Mouse (Mus musculus) erythroblast, embryonic 14.5 days (primary cell): ENCODE results near the gene Lysmd2. TPM values are rescaled to one million over a fixed set of nuclear protein-coding genes. Genes with fewer than 3 reads are reported as not detected.
"Not testable (repeated sequence)": the region's sequence is repeated elsewhere in the genome, so short reads cannot be mapped to it uniquely, and the experiment has no call there.

ENCODE experiments used
- H3K27me3 ChIP-seq: 2 replicates; pipeline ENCODE4 v1.6.1; 2012; ENCODE audit warnings: inconsistent platforms; ENCODE audit not compliant: control insufficient read depth
- H3K36me3 ChIP-seq: 2 replicates; pipeline ENCODE4 v1.6.1; 2012; ENCODE audit warnings: mild to moderate bottlenecking, inconsistent platforms; ENCODE audit not compliant: control insufficient read depth
- H3K4me1 ChIP-seq: 2 replicates; pipeline ENCODE4 v1.6.1; 2012; ENCODE audit warnings: inconsistent platforms; ENCODE audit not compliant: control insufficient read depth
- H3K4me3 ChIP-seq: replicated peaks from 2 replicates; pipeline ENCODE3; 2012; ENCODE audit warnings: moderate library complexity, mild to moderate bottlenecking, inconsistent platforms
- H3K9me3 ChIP-seq: 2 replicates; pipeline ENCODE4 v1.6.1; 2012; ENCODE audit warnings: low read length, inconsistent platforms, mixed read lengths; ENCODE audit not compliant: control insufficient read depth
- GATA1 ChIP-seq: IDR thresholded peaks from 2 replicates; pipeline ENCODE4 v1.6.1; 2012; ENCODE audit warnings: low read length, inconsistent platforms, mixed read lengths
- TAL1 ChIP-seq: IDR thresholded peaks from 3 replicates; pipeline ENCODE4 v1.6.1; 2012; ENCODE audit warnings: low read length, inconsistent platforms, mixed read lengths
- polyA plus RNA-seq: library from polyadenylated mRNA; stranded (reverse); fragments of >175 nt; gene quantifications from 2 replicates; pipeline ENCODE4 v1.2.3, GENCODE M21; 2012

Gene Lysmd2
- polyA plus RNA-seq, 1 experiment = not detected

DNA sequence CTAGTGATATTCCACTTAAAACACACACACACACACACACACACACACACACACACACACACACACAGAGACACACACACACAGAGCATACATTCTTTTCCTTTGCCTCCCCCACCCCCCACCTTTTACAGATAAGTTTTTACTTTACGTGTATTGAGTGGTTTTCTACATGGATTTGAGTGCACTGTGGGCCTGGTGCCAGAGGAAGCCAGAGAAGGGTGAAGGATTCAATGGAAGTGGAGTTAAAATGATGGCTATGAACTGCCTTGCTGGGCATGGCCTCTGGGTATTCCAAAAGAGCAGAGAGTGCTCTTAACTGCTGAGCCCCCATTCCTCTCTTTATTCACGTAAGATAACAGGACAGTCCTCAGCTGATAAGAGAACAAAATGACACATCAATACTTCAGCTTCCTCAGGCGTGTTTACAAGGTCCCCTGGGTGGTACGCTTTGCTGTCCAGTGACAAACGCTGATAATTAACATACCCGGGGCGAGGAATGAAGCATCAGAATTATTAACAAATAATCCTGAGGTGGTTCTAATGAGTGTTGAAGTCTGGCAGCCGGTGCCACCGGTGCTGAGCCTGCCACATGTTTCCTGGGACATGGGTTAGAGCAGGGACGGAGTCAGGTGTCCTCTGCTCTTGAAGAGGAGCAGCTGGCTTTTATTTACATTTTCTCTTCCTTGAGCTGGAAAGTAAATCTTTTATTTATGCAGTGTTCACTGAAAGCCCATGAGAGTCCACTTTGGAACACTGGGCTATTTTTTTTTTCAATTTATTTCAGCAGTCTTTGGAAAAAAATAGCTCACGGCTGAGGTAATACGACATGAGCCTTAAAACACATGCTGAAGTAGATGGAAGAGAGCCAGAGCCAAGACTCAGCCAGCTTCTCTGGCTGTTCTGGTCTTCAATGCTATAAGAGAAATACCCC lies 28.7 kb downstream of the Lysmd2 start:
- Histone ChIP-seq H3K9me3 (no peaks in the 10 kb centered on the region), H3K27me3 (no peaks in the 10 kb centered on the region), H3K4me1 (no peaks in the 10 kb centered on the region), H3K36me3 (no peaks in the 10 kb centered on the region), H3K4me3 (no peak overlapping the region)
- no peak for TF ChIP-seq GATA1
- TF ChIP-seq TAL1 = no peak

DNA sequence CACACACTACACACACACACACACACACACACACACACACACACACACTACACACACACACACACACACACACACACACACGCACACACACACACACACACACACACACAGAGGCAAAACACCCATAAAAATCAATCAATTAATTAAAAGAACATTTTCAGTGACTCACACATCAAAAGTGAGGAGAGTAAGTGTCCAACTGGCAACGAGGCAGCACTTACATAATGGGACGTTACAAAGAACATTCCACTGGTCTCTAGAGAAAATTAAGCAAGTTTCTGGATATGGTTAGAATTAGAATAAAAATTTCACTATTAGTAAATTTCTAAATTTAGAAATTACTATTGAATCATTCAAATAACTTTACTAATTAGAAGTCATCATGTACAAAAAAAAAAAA lies 30.9 kb downstream of the Lysmd2 start:
- not testable (repeated sequence) for H3K4me3 ChIP-seq, H3K4me1 ChIP-seq, H3K27me3 ChIP-seq, H3K9me3 ChIP-seq, H3K36me3 ChIP-seq

DNA sequence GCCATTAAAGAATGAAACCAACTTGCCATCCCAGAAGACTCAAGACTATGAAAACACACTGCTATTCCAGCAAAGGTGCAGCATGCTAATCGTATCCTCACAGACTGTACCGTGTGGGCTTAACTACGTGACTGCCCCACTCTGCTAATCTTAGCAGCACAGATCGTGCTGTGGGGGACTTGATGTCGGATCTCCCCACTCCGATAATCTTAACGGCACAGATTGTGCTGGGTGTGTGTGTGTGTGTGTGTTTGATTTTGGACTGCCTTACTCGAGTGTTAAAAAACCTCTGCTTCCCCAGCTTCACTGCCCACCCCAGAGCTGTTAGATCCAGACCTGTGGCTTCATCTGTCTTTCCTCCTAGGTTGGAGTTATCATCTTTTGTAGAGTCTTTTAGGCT lies 35.4 kb downstream of the Lysmd2 start:
- no peaks in the 10 kb centered on the region for H3K27me3 ChIP-seq
- no peak overlapping the region for H3K4me3 ChIP-seq
- H3K4me1 ChIP-seq = no peaks in the 10 kb centered on the region
- no peaks in the 10 kb centered on the region; the same call in 1 of the 2 replicates for H3K9me3 ChIP-seq
- no peaks in the 10 kb centered on the region for H3K36me3 ChIP-seq
- TF ChIP-seq TAL1 (no peak), GATA1 (no peak)

DNA sequence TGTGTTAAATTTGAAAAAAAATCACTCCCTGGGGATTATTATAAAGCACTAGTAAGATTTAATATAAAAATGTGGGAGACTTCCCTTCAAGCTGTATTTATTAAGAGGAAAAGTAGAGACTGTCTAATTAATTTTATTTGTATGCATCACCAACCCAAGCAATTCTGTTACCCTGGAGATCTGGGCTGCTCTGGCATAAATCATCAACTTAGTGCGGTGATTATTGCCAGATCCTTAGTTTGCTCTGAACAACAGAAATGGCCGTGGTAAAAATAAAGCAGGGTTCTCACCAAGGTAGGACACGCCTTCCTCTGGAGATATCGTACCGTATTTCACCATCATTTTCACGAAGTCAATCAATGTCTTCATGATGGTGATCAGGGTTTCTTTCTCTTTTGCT lies 39.8 kb downstream of the Lysmd2 start:
- Histone ChIP-seq H3K9me3 (no peaks in the 10 kb centered on the region; the same call in 1 of the 2 replicates), H3K36me3 (no peaks in the 10 kb centered on the region), H3K4me3 (no peak overlapping the region), H3K27me3 (no peaks in the 10 kb centered on the region), H3K4me1 (no peaks in the 10 kb centered on the region)
- TF ChIP-seq GATA1 (no peak), TAL1 (no peak)

DNA sequence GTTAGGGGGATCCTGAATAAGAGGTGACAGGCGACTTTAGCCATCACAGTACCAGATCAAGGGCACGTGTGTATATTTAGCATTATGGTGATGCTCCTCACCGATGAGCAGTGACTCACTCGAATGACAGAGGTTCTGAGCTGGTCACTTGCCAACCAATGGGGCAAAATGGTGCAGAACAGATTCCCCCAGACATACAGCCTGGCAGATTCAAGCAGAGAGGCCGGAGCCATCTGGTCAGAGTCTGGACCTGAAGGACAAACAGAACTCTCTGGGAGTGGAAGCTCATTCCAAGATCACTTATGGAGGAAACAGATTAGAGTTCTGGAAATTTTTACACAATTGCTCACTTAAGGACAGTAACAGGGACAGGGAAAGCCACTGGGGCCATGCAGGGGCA lies 41.1 kb downstream of the Lysmd2 start:
- TF ChIP-seq GATA1 = no peak
- no peak for TF ChIP-seq TAL1

DNA sequence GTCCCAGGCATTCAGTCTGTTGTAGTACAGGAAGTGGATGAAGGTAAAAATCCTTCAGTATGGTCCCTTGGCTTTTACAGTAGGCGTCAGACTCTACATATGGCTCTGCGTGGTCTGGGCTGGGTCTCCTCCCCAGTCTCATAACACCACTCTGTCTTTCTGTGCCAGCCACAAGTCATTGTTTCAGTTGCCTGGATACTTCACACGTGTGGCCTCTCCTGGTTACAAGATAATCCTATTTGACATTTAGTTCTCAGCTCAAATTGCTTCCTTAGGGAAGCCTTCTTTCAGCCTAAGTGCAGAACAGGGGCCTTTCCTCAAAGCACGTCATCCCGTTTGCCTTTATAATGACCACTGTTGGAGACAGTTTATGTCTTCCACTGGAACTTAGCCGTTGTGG lies 47.2 kb downstream of the Lysmd2 start:
- Histone ChIP-seq H3K4me3 (no peak overlapping the region), H3K36me3 (no peaks in the 10 kb centered on the region), H3K27me3 (no peaks in the 10 kb centered on the region), H3K4me1 (no peaks in the 10 kb centered on the region), H3K9me3 (no peaks in the 10 kb centered on the region)
- no peak for TF ChIP-seq TAL1
- no peak for TF ChIP-seq GATA1

More for the DNA sequence above, 41.1 kb downstream of the Lysmd2 start:
- Histone ChIP-seq H3K27me3 (no peaks in the 10 kb centered on the region), H3K4me3 (no peak overlapping the region), H3K4me1 (no peaks in the 10 kb centered on the region), H3K36me3 (no peaks in the 10 kb centered on the region), H3K9me3 (no peaks in the 10 kb centered on the region)

DNA sequence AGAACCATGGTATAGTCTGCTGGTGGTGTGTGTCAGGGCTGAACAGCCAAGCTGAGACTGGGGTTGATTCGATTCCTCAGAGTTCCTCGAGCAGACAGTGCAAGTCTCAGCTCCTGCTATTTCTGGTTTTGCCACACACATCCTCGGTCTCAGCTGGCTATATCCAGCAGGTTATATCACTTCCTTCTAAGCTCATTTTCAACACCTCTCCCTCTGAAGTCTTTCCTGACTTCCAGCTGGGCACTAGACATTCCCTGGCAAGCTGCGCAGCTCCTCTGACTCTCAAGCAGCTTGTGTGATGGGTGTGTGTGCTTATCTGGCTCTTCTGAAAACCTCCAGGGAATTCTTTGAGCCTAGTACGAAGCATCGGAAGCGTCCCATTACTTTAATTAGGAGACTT lies 50.7 kb downstream of the Lysmd2 start:
- Histone ChIP-seq H3K9me3 (no peaks in the 10 kb centered on the region), H3K4me3 (no peak overlapping the region), H3K27me3 (no peaks in the 10 kb centered on the region), H3K36me3 (no peaks in the 10 kb centered on the region), H3K4me1 (no peaks in the 10 kb centered on the region)
- no peak for TF ChIP-seq GATA1
- no peak for TF ChIP-seq TAL1

DNA sequence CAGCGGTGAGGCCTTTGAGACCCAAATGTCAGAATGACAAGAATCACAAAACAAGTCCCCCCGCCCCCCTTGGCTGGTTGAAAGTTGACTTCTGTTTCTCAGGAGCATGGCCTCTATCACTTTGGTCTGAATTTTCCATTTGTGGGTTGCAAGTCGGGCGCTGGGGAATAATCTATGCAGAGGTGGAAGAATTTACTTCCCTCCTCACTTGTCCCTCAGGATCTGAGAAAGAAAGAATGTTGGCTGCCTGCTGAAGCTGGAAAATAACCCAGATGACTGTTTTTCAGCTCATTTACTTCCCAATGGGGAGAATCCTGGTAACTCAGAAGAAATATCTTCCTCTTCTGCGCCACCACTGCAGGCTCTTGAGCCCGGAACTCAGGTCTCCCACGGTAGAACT lies 52.8 kb downstream of the Lysmd2 start:
- no peak for TF ChIP-seq GATA1
- no peak for TF ChIP-seq TAL1

DNA sequence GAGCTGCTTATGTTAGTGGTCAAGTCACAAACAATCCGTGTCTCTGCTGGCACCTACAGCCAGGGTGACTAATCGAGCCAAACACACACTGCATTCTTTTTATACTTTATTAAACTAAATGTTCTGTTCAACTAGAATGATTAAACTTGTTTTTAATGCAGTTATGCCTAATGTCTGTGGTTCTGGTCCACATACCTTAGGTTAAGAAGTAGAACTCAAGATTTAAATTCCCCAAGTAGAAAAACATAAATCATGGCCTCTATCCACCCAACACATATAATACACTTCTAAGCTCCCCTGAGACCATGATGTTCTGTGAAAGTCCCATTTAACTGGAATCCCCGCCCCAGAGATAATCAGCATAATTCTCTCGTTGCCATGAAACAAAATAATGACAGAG lies 54.1 kb downstream of the Lysmd2 start:
- Histone ChIP-seq H3K27me3 (peaks cover 5% of the 10 kb centered on the region), H3K36me3 (no peaks in the 10 kb centered on the region), H3K9me3 (peaks cover 3% of the 10 kb centered on the region; the same call in 1 of the 2 replicates), H3K4me1 (no peaks in the 10 kb centered on the region; the same call in 1 of the 2 replicates), H3K4me3 (no peak overlapping the region)
- no peak for TF ChIP-seq TAL1
- no peak for TF ChIP-seq GATA1

More for the DNA sequence above, 52.8 kb downstream of the Lysmd2 start:
- no peaks in the 10 kb centered on the region for H3K4me1 ChIP-seq
- no peak overlapping the region for H3K4me3 ChIP-seq
- H3K27me3 ChIP-seq = no peaks in the 10 kb centered on the region
- H3K9me3 ChIP-seq = no peaks in the 10 kb centered on the region
- no peaks in the 10 kb centered on the region for H3K36me3 ChIP-seq

DNA sequence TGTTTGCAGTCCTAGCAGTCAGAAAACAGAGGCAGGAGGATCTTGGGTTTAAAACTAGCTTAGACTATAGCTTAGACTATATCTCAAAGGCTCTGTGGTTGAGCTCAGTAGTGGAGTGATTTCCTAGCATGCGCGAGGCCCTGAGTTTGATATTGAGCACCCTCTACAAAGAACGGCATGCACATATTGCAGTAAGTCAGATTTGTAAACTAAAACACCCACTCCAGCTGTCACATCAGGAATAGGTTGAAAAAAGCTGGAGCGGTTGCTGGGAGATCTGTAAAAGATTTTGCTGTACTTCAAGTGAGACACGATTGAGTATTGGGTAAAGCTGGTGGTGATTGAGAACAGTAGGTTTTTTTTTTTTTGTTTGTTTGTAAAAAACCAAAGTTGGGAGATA lies 55.1 kb downstream of the Lysmd2 start:
- no peak for TF ChIP-seq TAL1
- no peak for TF ChIP-seq GATA1
- peaks cover 5% of the 10 kb centered on the region for H3K27me3 ChIP-seq
- peaks cover 3% of the 10 kb centered on the region; the same call in 1 of the 2 replicates for H3K9me3 ChIP-seq
- H3K4me3 ChIP-seq = no peak overlapping the region
- H3K4me1 ChIP-seq = no peaks in the 10 kb centered on the region; the same call in 1 of the 2 replicates
- no peaks in the 10 kb centered on the region for H3K36me3 ChIP-seq
